13 mouse cellular contexts compared by ENCODE assay signal in the genomic region with DNA sequence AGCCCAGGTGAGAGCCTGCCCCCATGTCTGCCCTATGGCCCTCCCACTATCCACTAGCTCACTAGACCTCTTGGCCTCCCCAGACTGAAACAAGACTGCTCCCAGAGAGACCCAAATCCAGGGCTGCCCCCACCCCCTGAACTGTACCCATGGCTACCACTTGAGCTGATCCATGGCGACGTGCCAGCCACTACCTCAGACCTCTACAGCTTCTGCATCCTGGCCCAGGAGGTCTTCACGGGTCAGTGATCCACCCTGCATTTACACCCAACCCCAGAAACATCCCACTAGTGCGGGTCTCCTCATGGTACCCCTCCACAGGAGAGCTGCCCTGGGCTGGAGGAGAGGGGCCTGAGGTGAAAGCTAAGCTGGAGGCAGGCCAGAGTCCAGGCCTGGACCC. TPM values are rescaled to one million over a fixed set of nuclear protein-coding genes. Genes with fewer than 3 reads are reported as not detected.
A peak's percentile ranks its signal among the peaks of the same experiment; 100 is the strongest.
DNase-seq lines count a peak whose midpoint lies in the region; ATAC-seq lines count a peak whose summit lies in the region.
"Had no signal": no experiment of that assay in that cellular context is flagged by ENCODE, and none has a peak within 500 bp of the region (broad histone marks: within the 10 kb centered on the region; RNA-seq: fewer than 3 reads in every experiment).

No protein-coding gene starts in this region.

- peaks cover 5% of the 10 kb centered on the region; the same call in 1 of the 2 replicates for H3K36me3 ChIP-seq in heart, embryonic 11.5 days (ENCODE audit: control insufficient read depth, insufficient read depth, low read length)

- ATAC-seq in heart, embryonic 11.5 days (replicated peaks; ENCODE audit: insufficient number of reproducible peaks, low FRiP score, low TSS enrichment), result no peak

- H3K4me1 ChIP-seq in heart, embryonic 11.5 days (ENCODE audit: control insufficient read depth, insufficient read depth, low read length), result no peaks in the 10 kb centered on the region
- H3K4me1 ChIP-seq: embryonic facial prominence, embryonic 15.5 days; limb, embryonic 15.5 days had no signal

- H3K27me3 ChIP-seq in heart, embryonic 11.5 days (ENCODE audit: control insufficient read depth, insufficient read depth, low read length), result 0 out of 2 replicates have a peak, but pooled peaks cover 7% of the 10 kb centered on the region
- H3K27me3 ChIP-seq: embryonic facial prominence, embryonic 15.5 days; limb, embryonic 15.5 days had no signal

- no peak overlapping the region for H3K9ac ChIP-seq in heart, embryonic 11.5 days (ENCODE audit: low read depth, low read length)
- H3K9ac ChIP-seq: embryonic facial prominence, embryonic 15.5 days; limb, embryonic 15.5 days had no signal

- no peaks in the 10 kb centered on the region for H3K9me3 ChIP-seq in heart, embryonic 11.5 days (replicated peaks; ENCODE audit: control insufficient read depth, low read length)
- H3K9me3 ChIP-seq: embryonic facial prominence, embryonic 15.5 days; limb, embryonic 15.5 days had no signal

- H3K27ac ChIP-seq in heart, embryonic 11.5 days (ENCODE audit: low read depth, low read length), result no peak overlapping the region
- H3K27ac ChIP-seq: embryonic facial prominence, embryonic 15.5 days; gastrocnemius, adult 2 months; limb, embryonic 15.5 days had no signal

- intact Hi-C loops in heart, postnatal 25 days (cut with DNase I), result no loop called here

- WGBS in heart, embryonic 11.5 days (ENCODE audit: insufficient replicate concordance), result 68% methylated on average over 4 of the region's 4 CpGs

- peak; percentile 53 for DNase-seq in cerebellum, adult 11-12 months
- no peak for DNase-seq in cerebellum, adult 11 months
- peak; percentile 63 for DNase-seq in testis, postnatal 10 days (ENCODE audit: low spot score)
- no peak for DNase-seq in testis, postnatal 14 days (ENCODE audit: low spot score)
- DNase-seq in kidney, postnatal 25 days, result peak; percentile 48 to 72
- no peak for DNase-seq in layer of hippocampus, postnatal 10 days (ENCODE audit: low spot score in 2 of 2)
- no peak for DNase-seq in heart, postnatal 25 days (ENCODE audit: low spot score)
- DNase-seq: gastrocnemius, adult 2 months; lung, postnatal 36 days; thymus, adult 18-20 months had no signal

- no peak overlapping the region for H3K4me2 ChIP-seq in heart, embryonic 11.5 days
- H3K4me2 ChIP-seq: embryonic facial prominence, embryonic 15.5 days; limb, embryonic 15.5 days had no signal

- no peak overlapping the region for H3K4me3 ChIP-seq in heart, embryonic 11.5 days (ENCODE audit: low read depth, low read length)
- H3K4me3 ChIP-seq: embryonic facial prominence, embryonic 15.5 days; gastrocnemius, adult 2 months; limb, embryonic 15.5 days had no signal

RNA-seq across cellular contexts. Expression of gene Arhgap33, which starts 14.5 kb away (rescaled TPM):
- polyA plus RNA-seq in heart, embryonic 11.5 days (2014; fragmentation: Nextera tagmentation; extraction: Ambion mirVana), result 6.0 and 7.2 TPM in 2 replicates
- 100 to 1,000 TPM; 218 to 232 TPM for total RNA-seq in layer of hippocampus, postnatal 10 days (2021)
- total RNA-seq in heart, postnatal 25 days (2021), result 1 to 10 TPM in 1 of 2 experiments, under 1 TPM in 1; 0.81 to 1.1 TPM

RNA-seq across cellular contexts. Expression of gene Prodh2, which starts 27.0 kb away (rescaled TPM):
- 0.37 TPM in 1 of 2 replicates, not detected in the other for polyA plus RNA-seq in heart, embryonic 11.5 days (2014; fragmentation: Nextera tagmentation; extraction: Ambion mirVana)
- under 1 TPM in 1 of 2 experiments, not detected in 1; 0.69 TPM for total RNA-seq in layer of hippocampus, postnatal 10 days (2021)
- total RNA-seq in heart, postnatal 25 days (2021), result not detected
- total RNA-seq: gastrocnemius, adult 2 months had no signal
- polyA plus RNA-seq: embryonic facial prominence, embryonic 15.5 days had no signal

RNA-seq across cellular contexts. Expression of gene Hspb6, which starts 31.6 kb away (rescaled TPM):
- polyA plus RNA-seq in heart, embryonic 11.5 days (2014; fragmentation: Nextera tagmentation; extraction: Ambion mirVana), result 10.7 and 12.5 TPM in 2 replicates
- total RNA-seq in layer of hippocampus, postnatal 10 days (2021), result 1 to 10 TPM; 5.3 to 5.6 TPM
- total RNA-seq in heart, postnatal 25 days (2021), result 100 to 1,000 TPM; 720 to 731 TPM

RNA-seq across cellular contexts. Expression of gene Proser3, which starts 31.7 kb away (rescaled TPM):
- polyA plus RNA-seq in heart, embryonic 11.5 days (2014; fragmentation: Nextera tagmentation; extraction: Ambion mirVana), result 10.3 and 12.7 TPM in 2 replicates
- total RNA-seq in layer of hippocampus, postnatal 10 days (2021), result 1 to 10 TPM; 3.4 to 4.4 TPM
- 1 to 10 TPM; 4.5 to 4.7 TPM for total RNA-seq in heart, postnatal 25 days (2021)

RNA-seq across cellular contexts. Expression of gene Lin37, which starts 39.2 kb away (rescaled TPM):
- polyA plus RNA-seq in heart, embryonic 11.5 days (2014; fragmentation: Nextera tagmentation; extraction: Ambion mirVana), result 33.6 and 34.8 TPM in 2 replicates
- total RNA-seq in layer of hippocampus, postnatal 10 days (2021), result 10 to 100 TPM; 28.2 to 36.6 TPM
- total RNA-seq in heart, postnatal 25 days (2021), result 10 to 100 TPM; 15.1 to 15.5 TPM

Comparison
In these comparisons a context has a peak if more than half of its experiments do, and no peak if none do; other contexts are left out.
1. DNase-seq: peak in cerebellum, adult 11-12 months (single experiment), testis, postnatal 10 days (single experiment) and kidney, postnatal 25 days (2 of 2); none in cerebellum, adult 11 months (single experiment), testis, postnatal 14 days (single experiment), layer of hippocampus, postnatal 10 days (0 of 2) and heart, postnatal 25 days (single experiment).
2. RNA of gene Arhgap33, which starts 14.5 kb away (total RNA-seq): 218 to 232 TPM in layer of hippocampus, postnatal 10 days; 0.81 to 1.1 TPM in heart, postnatal 25 days; every median in the first group is over 100 times any median in the second.
3. RNA of gene Hspb6, which starts 31.6 kb away (total RNA-seq): 720 to 731 TPM in heart, postnatal 25 days; 5.3 to 5.6 TPM in layer of hippocampus, postnatal 10 days; every median in the first group is over 100 times any median in the second.